Mouse (Mus musculus): Measurements from ENCODE around the gene Sema5a. TPM values are rescaled to one million over a fixed set of nuclear protein-coding genes. Genes with fewer than 3 reads are reported as not detected.

The Sema5a gene
- polyA plus RNA-seq, 1 experiment from 2014 or later: 3.9 TPM

GRCm38 (mm10) chr15:32611201-32611600 lies 366.6 kb downstream of the Sema5a start:
- ATAC-seq (ENCODE audit: insufficient number of reproducible peaks, low FRiP score): no peak
- whole genome bisulfite sequencing: 87% methylated on average over 7 of the region's 7 CpGs
- H3K9me3 ChIP-seq (replicated peaks): no peaks in the 10 kb centered on the region
- no peak overlapping the region for H3K4me3 ChIP-seq
- no peak overlapping the region for H3K27ac ChIP-seq (ENCODE audit: poor library complexity, severe bottlenecking)
- no peaks in the 10 kb centered on the region for H3K27me3 ChIP-seq (replicated peaks)
- H3K36me3 ChIP-seq: no peaks in the 10 kb centered on the region
- H3K4me2 ChIP-seq: no peak overlapping the region
- H3K4me1 ChIP-seq (replicated peaks): peaks cover 12% of the 10 kb centered on the region
- no peak overlapping the region for H3K9ac ChIP-seq

GRCm38 (mm10) chr15:32613718-32614117 lies 369.1 kb downstream of the Sema5a start:
- H3K9ac ChIP-seq: no peak overlapping the region
- H3K4me3 ChIP-seq: no peak overlapping the region
- WGBS: 85% methylated on average over 6 of the region's 6 CpGs
- no peaks in the 10 kb centered on the region for H3K36me3 ChIP-seq
- no peaks in the 10 kb centered on the region for H3K27me3 ChIP-seq (replicated peaks)
- no peak overlapping the region for H3K27ac ChIP-seq (ENCODE audit: poor library complexity, severe bottlenecking)
- H3K9me3 ChIP-seq (replicated peaks): no peaks in the 10 kb centered on the region
- no peak overlapping the region for H3K4me2 ChIP-seq
- ATAC-seq (ENCODE audit: insufficient number of reproducible peaks, low FRiP score): no peak
- peaks cover 6% of the 10 kb centered on the region; the same call in 1 of the 2 replicates for H3K4me1 ChIP-seq (replicated peaks)

- H3K4me3 ChIP-seq: no peak overlapping the region
- H3K9me3 ChIP-seq (replicated peaks): no peaks in the 10 kb centered on the region
- no peak overlapping the region for H3K9ac ChIP-seq
- no peak overlapping the region for H3K27ac ChIP-seq (ENCODE audit: poor library complexity, severe bottlenecking)
- H3K4me2 ChIP-seq: no peak overlapping the region
- no peaks in the 10 kb centered on the region for H3K36me3 ChIP-seq
- H3K4me1 ChIP-seq (replicated peaks): no peaks in the 10 kb centered on the region
- ATAC-seq (ENCODE audit: insufficient number of reproducible peaks, low FRiP score): no peak
- no peaks in the 10 kb centered on the region for H3K27me3 ChIP-seq (replicated peaks)
- 70% methylated on average over 5 of the region's 5 CpGs for WGBS
Measured at GRCm38 (mm10) chr15:32615773-32616172, 371.2 kb downstream of the Sema5a start.

GRCm38 (mm10) chr15:32619199-32619598 lies 374.6 kb downstream of the Sema5a start:
- Histone ChIP-seq H3K9me3 (replicated peaks) (no peaks in the 10 kb centered on the region), H3K27me3 (replicated peaks) (no peaks in the 10 kb centered on the region), H3K4me2 (no peak overlapping the region), H3K36me3 (no peaks in the 10 kb centered on the region), H3K9ac (no peak overlapping the region), H3K4me1 (replicated peaks) (no peaks in the 10 kb centered on the region), H3K4me3 (no peak overlapping the region), H3K27ac (ENCODE audit: poor library complexity, severe bottlenecking) (no peak overlapping the region)
- no peak for ATAC-seq (ENCODE audit: insufficient number of reproducible peaks, low FRiP score)
- WGBS: 60% methylated on average over 2 of the region's 2 CpGs

GRCm38 (mm10) chr15:32623037-32623739 lies 378.6 kb downstream of the Sema5a start:
- Histone ChIP-seq H3K4me1 (replicated peaks) (no peaks in the 10 kb centered on the region), H3K4me2 (no peak overlapping the region), H3K36me3 (no peaks in the 10 kb centered on the region), H3K27ac (ENCODE audit: poor library complexity, severe bottlenecking) (no peak overlapping the region), H3K9me3 (replicated peaks) (no peaks in the 10 kb centered on the region), H3K27me3 (replicated peaks) (no peaks in the 10 kb centered on the region), H3K4me3 (no peak overlapping the region), H3K9ac (no peak overlapping the region)
- ATAC-seq (ENCODE audit: insufficient number of reproducible peaks, low FRiP score): no peak
- WGBS: 69% methylated on average over 12 of the region's 12 CpGs

- H3K9ac ChIP-seq: no peak overlapping the region
- no peak overlapping the region for H3K4me2 ChIP-seq
- no peaks in the 10 kb centered on the region for H3K4me1 ChIP-seq (replicated peaks)
- no peak overlapping the region for H3K27ac ChIP-seq (ENCODE audit: poor library complexity, severe bottlenecking)
- no peaks in the 10 kb centered on the region for H3K9me3 ChIP-seq (replicated peaks)
- no peaks in the 10 kb centered on the region for H3K36me3 ChIP-seq
- no peaks in the 10 kb centered on the region for H3K27me3 ChIP-seq (replicated peaks)
- H3K4me3 ChIP-seq: no peak overlapping the region
- ATAC-seq (ENCODE audit: insufficient number of reproducible peaks, low FRiP score): no peak
- 77% methylated on average over 4 of the region's 4 CpGs for WGBS
Measured at GRCm38 (mm10) chr15:32624106-32624505, 379.5 kb downstream of the Sema5a start.

GRCm38 (mm10) chr15:32626031-32626430 lies 381.4 kb downstream of the Sema5a start:
- Histone ChIP-seq H3K9ac (no peak overlapping the region), H3K27ac (ENCODE audit: poor library complexity, severe bottlenecking) (no peak overlapping the region), H3K4me3 (no peak overlapping the region), H3K36me3 (no peaks in the 10 kb centered on the region), H3K27me3 (replicated peaks) (no peaks in the 10 kb centered on the region), H3K9me3 (replicated peaks) (no peaks in the 10 kb centered on the region), H3K4me2 (no peak overlapping the region), H3K4me1 (replicated peaks) (peaks cover 1% of the 10 kb centered on the region)
- WGBS: 76% methylated on average over 2 of the region's 2 CpGs
- no peak for ATAC-seq (ENCODE audit: insufficient number of reproducible peaks, low FRiP score)

GRCm38 (mm10) chr15:32633713-32634112 lies 389.1 kb downstream of the Sema5a start:
- H3K9ac ChIP-seq: no peak overlapping the region
- H3K36me3 ChIP-seq: no peaks in the 10 kb centered on the region
- peaks cover 9% of the 10 kb centered on the region for H3K4me1 ChIP-seq (replicated peaks)
- H3K4me2 ChIP-seq: no peak overlapping the region
- no peak overlapping the region for H3K4me3 ChIP-seq
- no peak overlapping the region for H3K27ac ChIP-seq (ENCODE audit: poor library complexity, severe bottlenecking)
- H3K27me3 ChIP-seq (replicated peaks): no peaks in the 10 kb centered on the region
- no peaks in the 10 kb centered on the region for H3K9me3 ChIP-seq (replicated peaks)
- WGBS: 92% methylated on average over 8 of the region's 8 CpGs
- no peak for ATAC-seq (ENCODE audit: insufficient number of reproducible peaks, low FRiP score)

GRCm38 (mm10) chr15:32637879-32638278 lies 393.3 kb downstream of the Sema5a start:
- Histone ChIP-seq H3K27me3 (replicated peaks) (no peaks in the 10 kb centered on the region), H3K9ac (no peak overlapping the region), H3K27ac (ENCODE audit: poor library complexity, severe bottlenecking) (no peak overlapping the region), H3K9me3 (replicated peaks) (no peaks in the 10 kb centered on the region), H3K4me1 (replicated peaks) (no peaks in the 10 kb centered on the region), H3K4me3 (no peak overlapping the region), H3K4me2 (no peak overlapping the region), H3K36me3 (no peaks in the 10 kb centered on the region)
- WGBS: 82% methylated on average over 3 of the region's 3 CpGs
- ATAC-seq (ENCODE audit: insufficient number of reproducible peaks, low FRiP score): no peak

- ATAC-seq (ENCODE audit: insufficient number of reproducible peaks, low FRiP score): no peak
- 41% methylated on average over 1 of the region's 1 CpGs for WGBS
- no peaks in the 10 kb centered on the region for H3K36me3 ChIP-seq
- H3K9ac ChIP-seq: no peak overlapping the region
- no peaks in the 10 kb centered on the region for H3K27me3 ChIP-seq (replicated peaks)
- no peak overlapping the region for H3K27ac ChIP-seq (ENCODE audit: poor library complexity, severe bottlenecking)
- no peaks in the 10 kb centered on the region for H3K9me3 ChIP-seq (replicated peaks)
- no peak overlapping the region for H3K4me3 ChIP-seq
- no peak overlapping the region for H3K4me2 ChIP-seq
- no peaks in the 10 kb centered on the region for H3K4me1 ChIP-seq (replicated peaks)
Measured at GRCm38 (mm10) chr15:32647061-32647687, 402.6 kb downstream of the Sema5a start.

- WGBS: 73% methylated on average over 3 of the region's 3 CpGs
Measured at GRCm38 (mm10) chr15:32654046-32654445, 409.4 kb downstream of the Sema5a start.

More at GRCm38 (mm10) chr15:32654046-32654445, 409.4 kb downstream of the Sema5a start:
- no peak for ATAC-seq (ENCODE audit: insufficient number of reproducible peaks, low FRiP score)
- H3K27me3 ChIP-seq (replicated peaks): no peaks in the 10 kb centered on the region
- H3K9ac ChIP-seq: no peak overlapping the region
- no peaks in the 10 kb centered on the region for H3K4me1 ChIP-seq (replicated peaks)
- no peak overlapping the region for H3K4me2 ChIP-seq
- H3K9me3 ChIP-seq (replicated peaks): no peaks in the 10 kb centered on the region
- no peak overlapping the region for H3K4me3 ChIP-seq
- no peaks in the 10 kb centered on the region for H3K36me3 ChIP-seq
- H3K27ac ChIP-seq (ENCODE audit: poor library complexity, severe bottlenecking): no peak overlapping the region

Data from heart, embryonic 12.5 days (tissue).